Mouse (Mus musculus): Measurements from ENCODE around the gene Cenph. TPM values are rescaled to one million over a fixed set of nuclear protein-coding genes. Genes with fewer than 3 reads are reported as not detected.
"Not testable (repeated sequence)": the region's sequence is repeated elsewhere in the genome, so short reads cannot be mapped to it uniquely, and the experiment has no call there.

The Cenph gene
- total RNA-seq, 2 experiments from 2014 or later, result 0.31 TPM; not detected in 1

DNA sequence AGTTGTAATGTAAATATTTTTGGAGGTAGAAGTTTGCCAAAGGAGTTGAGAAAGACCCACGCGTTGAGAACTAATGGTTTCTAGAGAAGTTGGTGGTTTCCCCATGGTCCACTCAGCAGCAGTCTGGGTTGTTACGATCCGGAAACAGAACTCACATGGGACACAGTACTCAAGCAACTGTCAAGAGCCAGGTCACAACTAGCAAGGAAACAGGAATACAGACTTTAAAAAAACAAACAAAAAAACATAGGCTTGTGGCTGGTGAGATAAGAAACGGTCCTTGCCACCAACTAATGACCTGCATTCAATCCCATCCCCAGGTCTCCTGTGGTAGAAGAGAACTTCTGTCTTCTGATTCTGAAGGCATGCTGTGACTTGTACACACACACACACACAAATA is 24.9 kb downstream of the Cenph start:
- no peak for DNase-seq
- intact Hi-C loops (cut with DNase I), result no loop called here

DNA sequence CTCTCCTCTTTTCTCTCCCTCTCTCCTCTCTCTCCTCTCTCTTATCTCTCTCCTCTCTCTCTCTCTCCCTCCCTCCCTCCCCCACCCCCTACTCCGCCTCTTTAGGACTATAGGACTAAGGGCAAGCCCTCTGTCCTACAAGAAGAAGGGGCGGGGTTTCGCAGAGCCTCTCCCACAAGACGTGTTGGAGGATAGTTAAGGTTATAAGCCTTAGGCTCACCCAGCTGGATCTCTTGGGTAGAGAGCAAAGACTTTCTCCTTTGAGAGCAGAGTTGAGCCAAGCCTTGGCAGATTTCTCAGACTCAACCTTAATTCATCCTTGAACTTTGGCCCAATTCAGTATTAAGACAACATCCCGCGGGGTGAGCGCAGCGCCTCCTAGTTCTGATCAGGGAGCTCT is 27.1 kb downstream of the Cenph start:
- DNase-seq, result no peak
- intact Hi-C loops (cut with DNase I), result no loop called here

DNA sequence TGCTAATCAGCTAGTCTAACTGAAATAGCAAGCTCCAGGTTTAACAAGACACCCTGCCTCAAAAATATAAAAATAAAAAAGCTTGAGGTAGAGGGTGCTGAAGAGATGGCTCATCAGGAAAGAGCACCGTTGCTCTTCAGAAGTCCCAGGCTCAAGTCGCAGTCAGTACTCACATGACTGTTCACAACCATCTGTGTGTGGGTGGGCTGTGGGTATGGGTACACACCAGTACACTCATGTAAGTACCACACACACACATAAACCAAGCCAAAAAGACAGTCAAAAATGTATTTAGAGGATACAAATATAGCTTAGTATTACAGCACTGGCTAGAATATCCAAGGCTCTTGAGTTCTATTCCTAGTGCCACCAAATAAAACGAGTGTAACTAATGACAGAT is 29.6 kb downstream of the Cenph start:
- intact Hi-C loops (cut with DNase I), result no loop called here
- no peak for DNase-seq

DNA sequence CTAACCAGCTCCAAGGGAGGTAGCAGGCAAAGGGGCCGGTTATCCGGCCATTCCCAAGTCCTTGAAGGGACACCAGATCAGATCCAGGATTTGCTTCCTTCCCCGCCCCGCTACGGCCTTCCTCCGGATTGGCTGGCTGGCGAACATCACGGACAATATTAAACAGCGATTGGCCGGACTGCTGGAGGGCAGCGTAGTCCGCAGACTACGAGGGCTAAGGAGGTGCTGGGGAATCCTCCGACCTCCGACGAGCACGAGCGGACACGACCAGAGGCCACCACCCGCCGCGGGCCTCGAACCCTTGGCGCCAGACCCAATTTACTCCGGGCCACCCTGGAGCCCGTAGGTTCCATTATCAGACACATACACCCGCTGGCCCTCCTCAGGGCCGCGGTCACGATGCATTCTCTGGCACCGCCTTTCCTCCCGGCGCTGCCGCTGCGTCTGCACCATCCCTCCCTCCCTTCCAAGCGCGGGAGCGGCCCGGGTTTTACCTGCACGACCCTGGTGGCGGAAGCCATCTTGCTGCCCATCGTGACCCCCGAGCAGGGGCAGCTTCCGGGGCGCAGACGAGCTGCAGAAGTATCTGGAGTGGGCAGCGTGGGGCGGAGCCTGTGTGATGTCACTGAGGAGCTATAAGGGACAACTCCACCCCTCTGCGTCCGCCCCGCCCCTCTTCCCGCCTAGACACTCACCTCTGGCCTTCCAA is 31.5 kb downstream of the Cenph start, which contains the start of gene Mrps36:
Mrps36 (minus strand) TSS at position 624 of the 709 bp plus-strand sequence.
- intact Hi-C loops (cut with DNase I), result loop anchor here (1.0 to 2.0 kb wide), 2 partner anchors 13 to 31 kb away; partner anchors contain the start of gene Cenph
- peak; percentile 91 to 92 for DNase-seq

DNA sequence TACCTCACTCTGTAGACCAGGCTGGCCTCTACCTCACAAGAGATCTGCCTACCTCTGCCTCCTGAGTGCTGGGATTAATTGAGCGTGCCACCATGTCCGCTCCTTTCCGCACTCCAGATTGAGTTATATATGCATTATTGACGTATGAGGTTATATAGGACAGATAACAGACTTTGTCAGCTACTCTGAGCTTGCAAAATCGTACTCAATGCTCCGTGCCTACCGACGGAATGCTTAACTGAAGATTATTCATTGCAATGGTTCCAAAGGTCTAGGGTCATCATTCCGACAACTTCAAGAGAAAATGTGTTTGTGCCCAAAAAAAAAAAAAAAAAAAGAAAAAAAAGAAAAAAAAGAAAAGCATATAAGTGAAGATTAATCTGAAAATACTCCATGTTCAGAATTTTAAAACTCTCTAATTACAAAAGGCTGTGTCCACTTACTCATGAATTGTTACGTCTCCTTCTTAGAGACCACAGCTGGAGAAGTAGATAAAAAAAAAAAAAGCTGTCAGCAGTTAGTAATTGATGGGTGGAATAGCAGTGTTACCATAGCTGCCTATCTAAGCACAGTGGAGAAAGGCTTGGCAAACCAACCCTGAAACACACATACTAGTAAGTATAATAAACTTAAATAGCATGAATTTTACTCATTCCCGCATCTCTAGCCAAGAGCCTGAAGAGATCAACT is 32.2 kb downstream of the Cenph start:
- DNase-seq, result no peak
- intact Hi-C loops (cut with DNase I), result loop anchor here (1.0 to 2.0 kb wide), 2 partner anchors 12 to 31 kb away; partner anchors contain the start of gene Cenph

DNA sequence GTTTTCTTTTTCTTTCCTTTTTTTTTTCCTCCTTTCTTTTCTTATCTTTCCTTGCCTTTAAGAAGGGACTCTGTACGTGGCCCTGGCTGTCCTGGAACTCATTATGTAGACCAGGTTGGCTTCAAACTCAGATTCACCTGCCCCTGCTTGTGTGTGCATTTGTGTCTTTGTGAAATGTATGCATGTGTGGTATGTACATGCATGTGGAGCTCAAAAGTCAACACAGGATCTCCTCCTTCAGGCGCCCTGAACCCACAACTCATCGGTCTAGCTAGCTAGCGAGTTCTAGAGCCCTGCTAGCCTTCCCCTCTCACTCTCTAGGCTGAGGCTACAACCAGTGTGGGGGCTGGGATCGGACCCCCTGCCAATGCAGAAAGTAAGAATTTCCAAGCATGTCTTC is 32.9 kb downstream of the Cenph start:
- intact Hi-C loops (cut with DNase I), result no loop called here
- no peak for DNase-seq

DNA sequence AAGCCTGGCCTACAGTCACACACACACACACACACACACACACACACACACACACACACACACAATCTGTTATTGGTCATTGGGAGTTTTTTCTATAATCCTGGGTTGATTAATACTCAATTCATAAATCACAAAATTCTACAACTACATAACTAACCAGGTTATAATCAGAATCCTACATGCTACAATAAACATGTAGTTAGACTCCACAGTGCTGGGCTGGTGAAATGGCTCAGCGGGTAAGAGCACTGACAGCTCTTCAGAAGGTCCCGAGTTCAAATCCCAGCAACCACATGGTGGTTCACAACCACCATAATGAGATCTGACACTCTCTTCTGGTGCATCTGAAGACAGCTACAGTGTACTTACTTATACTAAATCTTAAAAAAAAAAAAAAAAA is 42.9 kb downstream of the Cenph start:
- DNase-seq, result no peak
- intact Hi-C loops (cut with DNase I), result loop anchor here (5.0 kb wide), 1 partner anchor 100 kb away; the partner anchor contains the start of gene Slc30a5

DNA sequence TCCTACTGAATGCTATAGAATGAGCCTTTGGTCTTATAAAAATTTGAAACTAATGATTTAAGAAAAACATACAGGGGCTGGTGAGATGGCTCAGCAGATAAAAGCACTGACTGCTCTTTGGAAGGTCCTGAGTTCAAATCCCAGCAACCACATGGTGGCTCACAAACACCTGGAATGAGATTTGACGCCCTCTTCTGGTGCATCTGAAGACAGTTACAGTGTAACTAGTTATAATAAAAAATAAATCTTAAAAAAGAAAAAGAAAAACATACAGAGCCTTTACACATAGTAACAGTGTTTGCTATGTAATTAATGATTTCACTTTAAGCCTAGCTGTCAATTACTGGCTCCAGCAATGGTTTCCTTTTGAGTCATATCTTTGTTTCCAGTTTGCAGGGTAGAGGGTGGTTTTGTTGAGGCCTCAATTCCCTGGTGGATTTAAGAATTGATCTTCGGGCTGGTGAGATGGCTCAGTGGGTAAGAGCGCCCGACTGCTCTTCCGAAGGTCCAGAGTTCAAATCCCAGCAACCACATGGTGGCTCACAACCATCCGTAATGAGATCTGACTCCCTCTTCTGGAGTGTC is 44.1 kb downstream of the Cenph start:
- intact Hi-C loops (cut with DNase I), result loop anchor here (1.0 to 5.0 kb wide), 3 partner anchors 13 to 101 kb away; partner anchors contain the start of genes Ak6, Mrps36, Rad17 and Slc30a5
- not testable (repeated sequence) for DNase-seq

DNA sequence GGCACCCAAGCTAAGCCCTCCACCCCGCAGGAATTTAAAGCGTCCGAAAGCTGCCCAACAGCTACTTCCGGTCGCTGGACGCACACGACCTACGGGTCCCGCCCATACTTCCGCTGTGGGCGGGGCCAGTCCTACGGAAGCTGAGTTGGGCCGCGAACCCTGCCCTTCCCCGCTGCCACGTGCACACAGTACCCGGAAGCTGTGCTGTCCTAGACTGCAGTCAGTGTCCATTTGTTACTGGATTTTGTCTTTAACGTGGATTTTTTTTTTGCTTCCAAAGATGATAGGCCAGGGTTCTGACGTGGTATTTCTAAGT is 44.9 kb downstream of the Cenph start, which contains the start of gene Cdk7:
Cdk7 (minus strand) TSS at position 79 of the 316 bp plus-strand sequence.
- peak; percentile 91 to 94 for DNase-seq
- intact Hi-C loops (cut with DNase I), result loop anchor here (1.0 to 5.0 kb wide), 3 partner anchors 13 to 101 kb away; partner anchors contain the start of genes Ak6, Mrps36, Rad17 and Slc30a5

DNA sequence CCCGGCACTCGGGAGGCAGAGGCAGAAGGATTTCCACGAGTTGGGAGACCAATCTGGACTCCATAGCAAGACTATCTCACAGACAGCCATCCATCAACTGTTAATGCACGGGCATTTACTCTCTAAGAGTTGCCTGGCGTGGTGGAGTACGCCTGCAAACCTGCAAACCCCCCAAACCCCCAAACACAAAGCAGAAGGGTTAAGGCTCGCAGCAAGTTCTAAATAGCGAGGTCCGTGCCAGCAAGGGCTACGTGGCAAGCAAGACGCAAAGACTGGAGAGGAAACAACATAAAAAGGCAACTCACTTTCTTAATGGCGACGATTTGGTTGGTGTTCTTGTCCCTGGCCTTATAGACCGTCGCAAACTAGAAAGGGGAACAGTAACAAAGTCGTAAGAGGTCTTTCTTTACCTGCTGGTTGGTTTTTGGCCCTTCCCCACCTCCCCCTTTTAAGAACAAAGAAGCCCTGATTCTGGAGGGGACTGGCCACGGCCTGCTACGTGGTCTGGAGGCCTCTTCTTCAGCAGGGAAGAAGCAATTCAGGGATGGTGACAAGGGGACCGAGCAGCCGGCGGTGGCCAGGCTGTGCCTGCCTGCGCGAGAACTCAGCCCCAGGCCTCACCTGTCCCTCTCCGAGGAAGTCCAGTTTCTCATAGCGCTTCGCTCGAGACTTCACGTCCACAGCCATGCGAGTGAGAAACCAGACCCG is 45.4 kb downstream of the Cenph start:
- DNase-seq, result peak in 1 of 2 experiments; percentile 18
- intact Hi-C loops (cut with DNase I), result loop anchor here (2.0 to 5.0 kb wide), 2 partner anchors 80 to 102 kb away; partner anchors contain the start of genes Ak6, Rad17, Slc30a5 and Taf9

DNA sequence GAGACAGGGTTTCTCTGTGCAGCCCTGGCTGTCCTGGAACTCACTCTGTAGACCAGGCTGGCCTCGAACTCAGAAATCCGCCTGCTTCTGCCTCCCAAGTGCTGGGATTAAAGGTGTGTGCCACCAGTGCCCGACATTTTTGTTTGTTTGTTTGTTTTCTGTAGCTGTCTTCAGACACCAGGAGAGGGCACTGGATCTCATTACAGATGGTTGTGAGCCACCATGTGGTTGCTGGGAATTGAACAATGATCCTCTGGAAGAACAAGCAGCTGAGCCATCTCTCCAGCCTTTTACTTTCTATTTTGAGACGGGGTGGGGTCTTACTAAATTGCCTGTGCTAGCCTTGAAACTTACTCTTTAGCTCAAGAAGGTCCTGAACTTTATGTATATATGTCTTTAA is 47.2 kb downstream of the Cenph start:
- intact Hi-C loops (cut with DNase I); DNase-seq: not testable (repeated sequence)

DNA sequence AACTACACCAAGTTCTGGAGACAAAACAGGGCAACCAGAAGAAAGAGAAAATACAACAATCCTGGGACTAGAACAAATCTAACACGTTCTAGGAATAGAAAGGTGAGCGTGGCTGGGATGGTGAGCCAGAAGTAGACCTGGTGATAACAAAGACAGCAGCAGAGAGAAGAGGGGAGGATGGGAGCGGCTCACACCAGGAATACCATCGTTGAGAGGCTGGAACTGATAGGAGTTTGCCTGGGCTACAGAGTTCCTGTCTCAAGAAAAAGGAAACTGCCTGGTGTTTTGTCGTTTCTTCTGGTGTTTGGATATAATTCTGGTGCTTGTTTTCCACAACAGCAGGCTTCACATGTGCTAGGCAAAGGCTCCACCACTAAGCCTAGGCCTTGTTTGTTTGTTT is 47.6 kb downstream of the Cenph start:
- DNase-seq, result no peak
- intact Hi-C loops (cut with DNase I), result no loop called here

DNA sequence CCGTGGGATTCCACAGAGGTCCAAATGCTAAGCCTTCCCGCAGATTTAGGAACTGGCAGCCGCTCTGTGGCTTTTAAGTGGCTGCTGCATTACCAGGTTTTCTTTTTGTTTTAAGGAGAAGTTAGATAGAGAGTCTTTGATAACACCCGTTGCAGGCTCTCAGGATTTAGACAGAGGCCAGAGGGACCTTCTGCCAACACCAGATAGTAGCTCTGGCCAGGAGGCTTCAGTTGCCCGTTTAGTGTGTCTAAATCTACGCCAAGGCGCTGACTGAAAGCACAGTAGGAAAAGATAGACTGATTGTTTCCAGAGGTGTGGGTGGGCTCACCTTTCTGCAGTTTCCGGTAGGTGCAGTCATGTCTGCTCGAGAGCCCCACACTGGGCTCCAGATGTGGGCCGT is 50.5 kb downstream of the Cenph start:
- intact Hi-C loops (cut with DNase I), result no loop called here

DNA sequence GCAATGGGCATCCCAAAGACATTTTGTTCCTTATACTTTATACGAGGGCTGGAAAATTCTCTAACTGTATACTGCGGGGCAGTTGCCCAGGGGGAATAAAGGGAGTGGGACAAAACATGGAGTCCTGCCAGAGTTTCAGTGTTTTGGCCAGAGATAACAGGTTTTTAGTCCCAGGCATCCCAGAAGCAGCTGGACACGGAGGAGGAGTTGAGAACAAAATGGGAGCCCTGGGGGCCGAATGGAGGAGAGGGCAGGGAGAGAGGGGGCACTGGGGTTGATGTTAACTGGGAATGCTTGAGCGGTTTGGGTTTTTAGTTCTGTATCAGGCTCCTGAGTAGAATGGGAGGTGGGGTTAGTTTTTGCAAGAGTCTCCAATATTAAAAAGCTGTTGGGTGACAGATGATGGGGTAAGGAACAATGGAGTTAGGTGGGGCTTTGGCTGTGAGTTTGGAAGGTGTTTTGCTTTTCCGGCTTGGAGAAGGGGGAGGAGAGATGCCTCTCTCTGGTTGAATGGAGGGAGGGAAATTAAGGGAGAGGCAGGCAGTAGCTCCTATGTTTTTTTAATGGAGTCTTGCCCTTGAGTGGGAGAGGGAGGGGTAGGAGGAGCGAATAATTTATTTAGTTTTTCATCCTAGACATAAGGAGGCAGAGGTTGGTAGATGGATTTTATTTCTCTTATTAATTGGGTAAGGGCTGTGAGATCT is 51.5 kb downstream of the Cenph start:
- no peak for DNase-seq
- intact Hi-C loops (cut with DNase I), result no loop called here

More for the DNA sequence above, 50.5 kb downstream of the Cenph start:
- DNase-seq, result no peak

DNA sequence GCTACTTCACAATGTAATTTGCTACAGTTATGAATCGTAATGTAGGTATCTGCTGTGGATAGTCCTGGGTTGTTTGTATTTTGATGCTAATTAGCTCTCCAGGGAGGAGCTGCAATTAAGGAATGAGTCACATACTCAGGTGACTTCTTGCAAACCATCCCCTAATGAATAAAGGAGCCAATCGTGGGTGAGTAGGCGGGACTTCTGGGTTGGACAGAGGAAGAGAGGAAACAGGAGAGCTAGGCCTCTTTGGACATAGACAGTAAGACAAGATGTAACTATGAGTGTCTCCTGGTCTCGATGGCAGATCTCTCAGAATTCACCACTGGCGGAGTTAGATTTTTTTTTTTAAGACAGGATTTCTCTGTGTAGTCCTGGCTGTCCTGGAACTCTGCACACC is 54.0 kb downstream of the Cenph start:
- DNase-seq, result no peak
- intact Hi-C loops (cut with DNase I), result no loop called here

DNA sequence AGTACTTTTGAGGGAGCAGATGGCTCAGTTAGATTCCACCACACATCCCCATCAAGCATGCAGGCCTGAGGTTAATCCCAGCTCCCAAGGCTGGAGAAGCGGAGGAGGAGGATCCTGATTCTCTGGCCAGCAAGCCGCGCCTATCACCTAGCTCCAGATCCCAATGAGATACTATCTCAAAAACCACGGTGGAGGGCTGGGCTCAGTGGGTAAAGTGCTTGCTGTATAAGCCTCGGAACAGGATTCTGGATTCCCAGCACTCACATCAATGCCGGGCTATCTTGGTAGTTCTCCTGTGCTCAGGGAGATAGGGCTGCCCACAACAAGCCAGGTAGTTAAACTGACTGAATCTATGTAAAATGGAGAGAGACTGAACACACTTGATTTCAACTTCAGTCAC is 60.2 kb downstream of the Cenph start:
- no peak for DNase-seq
- intact Hi-C loops (cut with DNase I), result no loop called here
